Mouse (Mus musculus): ENCODE data around the gene Gm49661. TPM values are rescaled to one million over a fixed set of nuclear protein-coding genes. Genes with fewer than 3 reads are reported as not detected.
A peak's percentile ranks its signal among the peaks of the same experiment; 100 is the strongest.

The Gm49661 gene
- polyA plus RNA-seq, 1 experiment, result not detected

- TF ChIP-seq POLR2A (IDR thresholded peaks at IDR 0.05; ENCODE audit: low read depth, low read length) (no peak), CTCF (conservative IDR thresholded peaks at IDR 0.05; ENCODE audit: insufficient read depth, insufficient read length, low read depth, low read length) (0 out of 2 replicates have a peak, but pooled peaks have one; percentile 0)
- peak; percentile 50 for DNase-seq
- Histone ChIP-seq H3K4me1 (ENCODE audit: control insufficient read depth, insufficient read depth, low read length) (no peaks in the 10 kb centered on the region), H3K27ac (ENCODE audit: insufficient read depth, low read depth, low read length) (no peak overlapping the region), H3K36me3 (ENCODE audit: control insufficient read depth, insufficient read depth, low read length) (no peaks in the 10 kb centered on the region), H3K4me3 (ENCODE audit: insufficient read depth, low read depth, low read length) (no peak overlapping the region), H3K27me3 (replicated peaks; ENCODE audit: control insufficient read depth, insufficient read depth, low read length) (peaks cover 4% of the 10 kb centered on the region)
- 12% methylated on average over 9 of the region's 9 CpGs for whole genome bisulfite sequencing
These were observed 22.0 kb downstream of the Gm49661 start for GRCm38 (mm10) chr8:84947241-84947545.

DNA sequence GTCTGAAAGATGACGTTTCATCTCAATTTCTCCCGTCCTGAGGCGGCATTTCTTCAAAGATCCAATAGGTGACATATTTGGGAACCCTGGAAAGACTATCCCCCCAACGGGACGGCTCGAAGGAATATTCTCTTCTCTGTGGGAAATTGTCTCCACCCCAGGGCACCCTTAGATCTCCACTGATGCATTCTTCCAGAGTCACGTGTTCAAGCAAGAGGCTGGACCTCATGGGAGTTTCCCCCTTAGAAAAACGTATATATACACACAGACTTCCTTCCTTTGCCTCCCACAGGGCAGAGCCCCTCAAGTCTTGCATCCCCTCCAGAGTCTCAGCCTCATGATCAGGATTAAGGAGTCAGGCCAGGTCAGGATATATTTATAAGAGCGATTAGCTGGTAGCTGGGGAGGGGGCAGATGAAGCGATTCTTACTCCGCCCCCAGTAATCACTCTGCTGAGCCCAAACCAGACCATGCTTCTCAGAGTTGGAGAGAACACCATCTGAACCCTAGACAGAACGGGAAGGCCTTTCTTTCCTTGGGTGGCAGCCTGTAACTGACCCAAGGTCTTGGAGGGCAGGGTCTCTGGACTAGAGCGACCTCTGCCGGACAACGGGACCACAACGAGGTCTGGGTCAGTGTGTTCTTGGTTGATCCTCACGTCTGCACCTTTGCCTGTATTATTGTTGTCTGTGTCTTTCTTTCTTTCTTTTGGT is 22.5 kb downstream of the Gm49661 start, which contains the start of gene Rtbdn:
Rtbdn (plus strand) TSS at position 464 of the 713 bp plus-strand sequence.
- Histone ChIP-seq H3K36me3 (ENCODE audit: control insufficient read depth, insufficient read depth, low read length) (no peaks in the 10 kb centered on the region), H3K4me3 (ENCODE audit: insufficient read depth, low read depth, low read length) (no peak within 1 kb of the TSS), H3K4me1 (ENCODE audit: control insufficient read depth, insufficient read depth, low read length) (no peaks in the 10 kb centered on the region), H3K27me3 (replicated peaks; ENCODE audit: control insufficient read depth, insufficient read depth, low read length) (peaks cover 4% of the 10 kb centered on the region), H3K27ac (ENCODE audit: insufficient read depth, low read depth, low read length) (no peak within 1 kb of the TSS)
- no peak for DNase-seq
- WGBS, result 12% methylated on average over 17 of the region's 17 CpGs
- TF ChIP-seq CTCF (conservative IDR thresholded peaks at IDR 0.05; ENCODE audit: insufficient read depth, insufficient read length, low read depth, low read length), result 0 out of 2 replicates have a peak, but pooled peaks have one; percentile 0
- TF ChIP-seq POLR2A (IDR thresholded peaks at IDR 0.05; ENCODE audit: low read depth, low read length), result no peak

- TF ChIP-seq CTCF (conservative IDR thresholded peaks at IDR 0.05; ENCODE audit: insufficient read depth, insufficient read length, low read depth, low read length) (no peak), POLR2A (IDR thresholded peaks at IDR 0.05; ENCODE audit: low read depth, low read length) (no peak)
- WGBS, result 1% methylated on average over 46 of the region's 67 CpGs
- Histone ChIP-seq H3K4me1 (ENCODE audit: control insufficient read depth, insufficient read depth, low read length) (no peaks in the 10 kb centered on the region), H3K36me3 (ENCODE audit: control insufficient read depth, insufficient read depth, low read length) (no peaks in the 10 kb centered on the region), H3K27ac (ENCODE audit: insufficient read depth, low read depth, low read length) (no peak overlapping the region), H3K4me3 (ENCODE audit: insufficient read depth, low read depth, low read length) (no peak overlapping the region), H3K27me3 (replicated peaks; ENCODE audit: control insufficient read depth, insufficient read depth, low read length) (peaks cover 4% of the 10 kb centered on the region)
- no peak for DNase-seq
These were observed 23.4 kb downstream of the Gm49661 start for GRCm38 (mm10) chr8:84945633-84946527.

DNA sequence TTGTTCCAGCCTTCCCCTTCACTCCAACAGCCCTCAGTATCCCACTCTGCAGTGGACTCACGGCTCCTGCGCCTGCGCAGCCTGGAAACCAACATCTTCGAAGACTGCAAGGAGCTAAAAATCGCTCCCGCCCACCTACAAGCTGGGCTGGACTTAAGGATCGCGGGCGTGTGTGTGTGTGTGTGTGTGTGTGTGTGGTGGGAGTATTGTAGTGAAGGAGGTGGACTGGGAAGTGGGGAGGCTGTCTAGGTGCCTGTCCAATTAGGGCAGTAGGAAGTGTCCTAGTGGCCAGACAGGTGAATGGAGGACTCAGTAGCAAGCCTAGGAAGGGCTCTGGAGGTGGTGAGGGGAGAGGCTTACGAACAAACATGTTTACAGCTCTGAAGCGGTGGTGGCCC is 24.0 kb downstream of the Gm49661 start:
- Histone ChIP-seq H3K27ac (ENCODE audit: insufficient read depth, low read depth, low read length) (no peak overlapping the region), H3K4me1 (ENCODE audit: control insufficient read depth, insufficient read depth, low read length) (no peaks in the 10 kb centered on the region), H3K4me3 (ENCODE audit: insufficient read depth, low read depth, low read length) (no peak overlapping the region), H3K36me3 (ENCODE audit: control insufficient read depth, insufficient read depth, low read length) (no peaks in the 10 kb centered on the region), H3K27me3 (replicated peaks; ENCODE audit: control insufficient read depth, insufficient read depth, low read length) (peaks cover 4% of the 10 kb centered on the region)
- WGBS, result 3% methylated on average over 11 of the region's 11 CpGs
- no peak for DNase-seq
- TF ChIP-seq POLR2A (IDR thresholded peaks at IDR 0.05; ENCODE audit: low read depth, low read length) (no peak), CTCF (conservative IDR thresholded peaks at IDR 0.05; ENCODE audit: insufficient read depth, insufficient read length, low read depth, low read length) (no peak)

DNA sequence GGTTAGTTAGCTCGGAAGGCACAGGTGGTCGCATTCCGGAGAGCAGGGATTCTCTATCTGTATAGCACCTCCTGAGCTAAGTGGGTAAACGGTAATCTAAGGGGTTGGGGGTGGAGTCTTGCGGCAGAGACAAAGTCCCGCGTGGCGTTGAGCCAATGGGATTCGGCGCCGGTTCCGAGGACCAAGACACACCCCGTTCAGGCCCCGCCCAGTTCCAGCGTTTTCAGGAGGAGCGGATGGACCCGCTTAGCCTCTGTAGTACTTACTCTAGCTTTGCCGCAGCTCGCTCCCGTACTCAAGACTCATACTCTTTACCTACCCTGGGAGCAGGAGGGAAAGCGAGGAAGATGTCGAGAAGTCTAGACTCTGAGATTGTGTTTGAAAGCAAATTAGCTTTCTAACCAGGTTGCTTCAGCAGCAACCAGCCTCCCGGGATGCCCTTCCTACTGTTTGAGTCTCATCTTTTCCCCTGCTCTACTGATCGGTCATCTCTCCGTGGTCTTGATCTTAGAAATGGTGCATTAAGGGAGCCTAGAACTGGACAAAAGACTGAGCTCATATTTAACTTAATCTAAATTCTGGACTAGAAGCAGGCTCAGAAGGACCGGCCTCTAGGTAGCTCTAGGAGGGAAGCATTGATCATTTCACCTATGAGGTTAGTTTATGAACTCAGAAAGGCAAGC is 24.6 kb downstream of the Gm49661 start:
- Histone ChIP-seq H3K27me3 (replicated peaks; ENCODE audit: control insufficient read depth, insufficient read depth, low read length) (peaks cover 4% of the 10 kb centered on the region), H3K36me3 (ENCODE audit: control insufficient read depth, insufficient read depth, low read length) (no peaks in the 10 kb centered on the region), H3K4me1 (ENCODE audit: control insufficient read depth, insufficient read depth, low read length) (no peaks in the 10 kb centered on the region), H3K27ac (ENCODE audit: insufficient read depth, low read depth, low read length) (no peak overlapping the region), H3K4me3 (ENCODE audit: insufficient read depth, low read depth, low read length) (no peak overlapping the region)
- TF ChIP-seq CTCF (conservative IDR thresholded peaks at IDR 0.05; ENCODE audit: insufficient read depth, insufficient read length, low read depth, low read length), result no peak
- no peak for TF ChIP-seq POLR2A (IDR thresholded peaks at IDR 0.05; ENCODE audit: low read depth, low read length)
- 3% methylated on average over 26 of the region's 26 CpGs for WGBS
- peak; percentile 34 for DNase-seq

- no peak overlapping the region for H3K27ac ChIP-seq (ENCODE audit: insufficient read depth, low read depth, low read length)
- H3K27me3 ChIP-seq (replicated peaks; ENCODE audit: control insufficient read depth, insufficient read depth, low read length), result peaks cover 4% of the 10 kb centered on the region
- H3K36me3 ChIP-seq (ENCODE audit: control insufficient read depth, insufficient read depth, low read length), result no peaks in the 10 kb centered on the region
- TF ChIP-seq POLR2A (IDR thresholded peaks at IDR 0.05; ENCODE audit: low read depth, low read length), result no peak
- TF ChIP-seq CTCF (conservative IDR thresholded peaks at IDR 0.05; ENCODE audit: insufficient read depth, insufficient read length, low read depth, low read length), result no peak
- no peak for DNase-seq
- no peak overlapping the region for H3K4me3 ChIP-seq (ENCODE audit: insufficient read depth, low read depth, low read length)
- 15% methylated on average over 4 of the region's 4 CpGs for WGBS
- H3K4me1 ChIP-seq (ENCODE audit: control insufficient read depth, insufficient read depth, low read length), result no peaks in the 10 kb centered on the region
These were observed 25.5 kb downstream of the Gm49661 start for GRCm38 (mm10) chr8:84943699-84944098.
